Mouse (Mus musculus): ENCODE data around the gene Satb1.

The Satb1 gene

DNA sequence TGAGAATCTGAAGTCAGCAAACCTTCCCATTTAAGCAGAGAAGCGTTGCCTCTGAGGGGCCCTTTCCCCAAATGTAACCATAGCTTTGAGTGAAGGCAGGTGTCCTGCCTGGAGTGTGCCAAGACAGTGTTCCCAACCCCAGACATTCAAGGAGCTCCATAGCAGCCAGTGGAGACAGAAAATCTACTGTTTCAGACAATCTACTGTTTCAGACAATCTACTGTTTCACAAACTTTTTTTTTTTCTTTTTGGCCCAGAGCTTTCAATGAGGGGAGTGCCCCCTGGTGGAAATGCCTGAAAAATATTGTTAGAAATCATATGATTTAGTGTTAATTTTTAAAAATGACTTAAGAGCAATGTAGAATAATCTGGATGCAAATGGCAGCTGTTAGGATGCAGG is 55.3 kb downstream of the Satb1 start:
- DNase-seq (ENCODE audit: low spot score in 2 of 2), result peak in 1 of 2 experiments; percentile 9

DNA sequence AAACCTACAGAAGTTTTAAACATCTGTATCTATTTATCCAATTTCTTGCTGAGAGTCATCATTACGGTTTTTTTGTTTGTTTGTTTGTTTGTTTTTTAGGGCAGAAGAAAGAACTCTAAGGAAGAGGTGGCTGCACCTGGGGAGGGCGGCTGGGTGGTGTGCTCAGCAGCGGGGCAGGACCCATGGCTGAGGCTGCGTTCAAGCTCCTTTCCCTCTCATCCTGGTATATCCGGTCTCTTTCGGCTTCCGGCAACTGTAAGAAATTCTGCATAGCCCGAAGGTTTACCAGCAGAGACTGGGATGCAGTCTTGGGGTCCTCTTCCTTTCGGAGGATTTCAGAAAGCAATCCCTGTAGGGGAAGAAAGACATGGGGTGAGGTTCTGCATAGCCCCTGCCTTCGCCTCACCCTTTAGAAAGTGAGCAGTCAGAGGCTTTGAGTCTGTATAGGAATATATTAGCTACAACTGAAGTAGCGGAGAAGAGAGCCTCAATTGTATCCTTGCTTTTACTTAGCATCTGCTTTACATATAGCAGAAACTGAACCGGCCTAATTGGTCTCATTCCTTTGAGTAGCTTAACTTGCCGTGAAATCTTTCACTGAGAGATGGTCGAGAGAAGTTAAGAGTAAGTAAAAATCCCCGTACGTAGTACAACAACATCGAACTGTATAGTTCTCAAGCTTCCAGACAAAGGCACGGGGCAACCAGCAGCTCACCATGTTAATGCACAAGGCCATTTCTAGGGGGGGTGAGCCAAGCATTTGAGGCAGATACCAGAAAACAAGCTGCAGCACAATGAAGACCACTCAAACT is 57.8 kb downstream of the Satb1 start:
- no peak for DNase-seq (ENCODE audit: low spot score in 2 of 2)

DNA sequence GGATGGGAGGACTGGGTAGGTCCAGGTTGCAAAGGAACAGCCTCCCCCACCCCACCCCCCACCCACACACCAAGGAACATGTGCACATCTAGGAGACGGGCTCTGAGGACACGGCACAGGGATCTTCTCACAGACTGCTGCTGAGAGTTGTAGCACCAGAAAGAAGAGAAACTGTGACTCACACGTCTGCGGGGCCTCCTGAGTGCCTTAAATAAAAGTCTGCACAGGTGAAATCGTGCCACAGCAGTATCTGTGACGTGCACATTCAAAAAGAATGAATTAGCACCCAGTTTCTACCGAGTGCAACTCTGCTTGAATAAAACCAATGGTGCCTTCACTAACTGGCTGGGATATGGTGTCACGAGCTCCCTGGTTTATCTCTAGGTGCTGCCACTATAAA is 69.5 kb downstream of the Satb1 start:
- DNase-seq (ENCODE audit: low spot score in 2 of 2), result no peak

DNA sequence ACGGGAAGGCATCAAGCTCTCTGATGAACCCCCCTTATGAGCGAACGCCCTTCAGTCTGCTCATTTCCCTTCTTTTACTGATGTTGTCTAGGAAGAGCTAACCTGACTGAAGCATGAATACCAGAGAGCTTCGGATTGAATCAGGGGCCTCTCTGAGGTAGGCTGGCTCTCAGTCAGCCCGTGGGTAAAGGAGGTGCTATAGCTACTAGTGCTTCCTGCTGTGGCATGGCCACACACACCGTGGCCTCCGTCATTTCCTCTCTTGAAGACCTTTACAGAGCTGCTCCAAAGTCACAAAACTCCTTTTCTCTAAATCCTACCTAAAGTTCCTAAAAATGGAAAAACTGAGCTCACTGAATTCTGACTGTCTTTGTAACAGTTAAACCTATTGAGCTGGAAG is 70.6 kb downstream of the Satb1 start:
- DNase-seq (ENCODE audit: low spot score in 2 of 2), result no peak

DNA sequence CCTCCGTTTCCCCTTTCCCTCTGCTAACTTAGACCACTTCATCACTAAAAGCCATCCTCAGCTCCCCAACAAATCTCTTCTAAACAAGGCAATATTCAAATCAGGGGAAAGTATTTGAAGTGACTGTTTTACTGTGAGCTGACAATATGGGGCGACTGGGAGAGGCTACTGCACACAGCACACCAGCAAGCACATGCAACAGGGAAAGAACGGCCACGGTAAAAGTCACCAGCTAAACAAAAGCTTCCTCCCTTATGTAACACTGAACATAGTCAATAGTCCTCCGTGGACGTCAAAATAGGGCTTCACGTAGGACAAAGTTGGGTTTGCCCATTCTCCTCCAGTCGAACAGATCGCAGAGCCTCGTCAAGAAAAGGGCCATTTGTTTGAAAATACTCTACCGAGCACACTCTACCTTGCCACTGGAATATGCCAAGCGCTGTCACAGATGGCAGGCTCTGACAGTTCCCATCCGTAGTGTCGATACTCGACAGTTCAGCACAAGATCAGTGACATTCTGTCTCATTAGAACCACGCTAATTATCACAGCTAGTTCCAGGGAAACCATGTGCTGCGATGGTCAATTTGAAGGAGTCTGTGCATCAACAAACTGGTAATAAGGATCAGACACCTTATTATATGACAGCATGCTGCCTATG is 72.0 kb downstream of the Satb1 start:
- DNase-seq (ENCODE audit: low spot score in 2 of 2), result no peak

DNA sequence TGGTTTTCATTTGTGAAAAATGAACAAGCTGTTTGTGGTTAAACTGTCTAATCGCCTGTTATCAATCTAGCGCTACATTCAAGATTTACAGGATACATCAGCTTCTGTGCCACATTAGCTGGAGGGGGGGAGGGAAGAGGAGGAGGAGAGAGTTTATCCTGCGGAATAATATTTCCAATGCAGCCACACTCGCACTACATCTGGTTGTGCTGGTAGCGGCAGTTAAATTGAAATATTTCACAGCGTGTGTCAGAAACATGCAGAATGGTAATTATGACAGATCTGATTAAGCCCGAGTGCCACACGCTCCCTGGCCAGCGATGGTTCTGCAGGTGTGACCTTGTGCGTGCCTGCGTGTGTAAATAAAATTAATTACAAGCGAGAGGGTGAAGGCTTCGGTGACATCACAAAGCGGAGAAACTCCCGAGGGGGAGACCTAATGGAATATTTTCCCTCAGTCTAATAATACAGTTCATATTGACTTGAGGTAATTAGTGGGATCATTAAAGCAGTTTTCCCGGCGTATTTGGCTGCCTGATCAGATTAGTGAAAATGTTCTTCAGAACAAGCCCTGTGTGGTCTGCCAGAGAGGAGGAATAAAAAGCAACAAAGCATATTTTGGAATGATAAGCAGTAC is 72.7 kb downstream of the Satb1 start:
- DNase-seq (ENCODE audit: low spot score in 2 of 2), result no peak

DNA sequence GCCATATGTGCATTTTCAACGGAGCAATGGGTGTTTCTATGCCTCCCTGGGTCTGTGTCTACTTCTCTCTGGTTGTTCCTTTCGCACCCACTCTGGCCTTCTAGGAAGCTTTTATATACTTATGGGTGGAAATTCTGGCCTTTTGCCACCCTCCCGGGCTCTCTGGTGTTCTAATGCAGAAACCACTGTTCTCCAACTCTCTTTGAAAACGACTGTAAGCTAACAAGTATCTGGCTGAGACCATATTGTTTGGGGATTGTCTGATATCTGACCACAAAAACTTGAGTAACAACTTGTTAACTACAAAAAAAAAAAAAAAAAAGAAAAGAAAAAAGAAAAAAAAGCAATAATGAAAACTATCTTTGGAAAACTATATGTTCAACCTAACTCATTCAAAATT is 73.6 kb downstream of the Satb1 start:
- no peak for DNase-seq (ENCODE audit: low spot score in 2 of 2)

DNA sequence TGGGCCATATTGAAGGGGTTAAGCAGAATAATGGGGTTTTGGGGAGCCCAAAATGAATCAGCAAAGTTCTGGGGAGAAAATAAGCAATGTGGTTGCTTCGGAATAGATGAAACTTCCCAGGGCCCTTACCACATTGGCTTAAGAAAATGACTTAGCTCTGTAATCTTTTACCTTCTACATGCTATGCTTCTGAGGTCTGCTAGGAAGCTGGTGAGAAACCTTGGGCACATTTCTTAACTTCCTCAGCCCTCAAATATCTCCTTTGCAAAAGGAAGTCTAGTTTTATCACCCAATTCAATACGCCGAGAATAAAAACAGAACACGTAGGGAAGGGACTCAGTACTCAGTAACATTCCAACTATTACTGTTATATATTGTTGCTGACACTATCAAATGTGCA is 80.9 kb downstream of the Satb1 start:
- no peak for DNase-seq (ENCODE audit: low spot score in 2 of 2)

DNA sequence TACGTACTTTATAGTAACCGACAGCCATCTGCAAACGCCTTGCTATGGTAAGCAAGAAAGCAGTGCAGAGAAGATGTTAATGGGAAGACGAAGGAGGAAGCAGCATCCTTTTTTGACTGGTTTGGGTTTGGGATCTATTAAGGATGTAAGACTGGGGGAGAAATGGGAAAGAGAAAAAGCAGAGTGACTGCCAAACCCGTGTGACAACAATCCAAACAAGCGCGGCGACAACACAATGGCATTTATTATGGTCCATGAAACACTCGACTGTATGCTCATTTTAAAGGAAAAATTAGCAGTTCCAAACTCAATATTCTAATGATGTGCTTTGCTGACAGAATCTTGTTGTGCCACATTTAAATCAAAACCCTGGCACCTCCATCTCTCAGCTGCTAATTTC is 85.9 kb downstream of the Satb1 start:
- DNase-seq (ENCODE audit: low spot score in 2 of 2), result no peak

DNA sequence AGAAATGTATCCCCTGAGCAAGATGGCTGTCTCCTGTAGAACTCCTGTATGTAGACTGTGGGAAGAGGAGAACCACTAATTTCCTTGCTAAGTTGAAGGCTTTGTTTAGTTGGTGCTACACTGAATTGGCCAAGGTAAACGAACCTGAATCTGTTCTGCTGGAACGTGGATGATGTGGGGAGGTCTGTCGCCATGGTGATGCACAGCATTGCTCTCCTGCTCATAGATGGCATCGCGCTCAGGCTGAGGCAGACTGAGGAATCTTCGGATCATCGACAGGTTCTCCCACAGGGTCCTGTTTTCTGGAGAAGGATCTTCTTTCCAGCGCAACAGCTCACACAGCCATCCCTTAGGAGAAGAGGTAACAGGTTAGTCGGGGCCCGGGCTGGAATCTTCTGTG is 90.6 kb downstream of the Satb1 start:
- DNase-seq (ENCODE audit: low spot score in 2 of 2), result no peak

DNA sequence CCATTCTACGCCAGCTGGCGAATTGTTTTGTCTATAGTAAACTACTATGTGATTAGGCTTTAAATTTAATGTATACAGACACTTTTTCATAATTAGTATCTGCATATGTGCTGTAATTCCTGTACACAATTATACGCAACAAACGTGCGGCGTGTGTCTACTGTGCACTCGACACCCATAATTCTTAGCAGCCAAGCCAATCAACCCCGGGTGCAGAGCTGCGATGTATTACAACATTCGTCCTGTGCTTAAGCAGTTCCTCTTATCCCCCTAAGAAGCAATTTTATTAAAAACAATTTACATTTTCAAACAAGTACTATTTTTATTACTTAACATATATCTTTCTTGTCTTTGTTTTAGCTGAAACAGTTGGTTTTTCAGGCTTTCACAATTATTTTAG is 92.0 kb downstream of the Satb1 start:
- no peak for DNase-seq (ENCODE audit: low spot score in 2 of 2)

DNA sequence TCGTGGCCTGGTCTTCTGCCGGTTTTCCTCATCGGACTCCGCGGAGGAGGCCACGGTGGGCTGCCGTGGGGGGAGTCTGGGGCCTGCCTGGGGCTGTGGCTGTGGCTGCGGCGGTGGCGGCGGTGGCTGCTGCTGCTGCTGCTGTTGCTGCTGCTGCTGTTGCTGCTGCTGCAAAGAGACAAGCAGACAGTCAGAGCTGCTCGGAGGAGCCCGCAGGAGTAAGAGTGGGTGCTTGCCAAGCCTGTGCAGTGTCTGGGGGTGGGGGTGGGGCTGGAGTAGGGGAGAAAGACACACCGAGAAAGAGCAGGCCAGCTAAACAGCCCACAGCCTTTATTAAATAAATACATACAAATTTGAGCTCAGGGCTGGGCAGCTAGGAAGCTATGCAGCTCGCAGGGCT is 92.8 kb downstream of the Satb1 start:
- no peak for DNase-seq (ENCODE audit: low spot score in 2 of 2)

DNA sequence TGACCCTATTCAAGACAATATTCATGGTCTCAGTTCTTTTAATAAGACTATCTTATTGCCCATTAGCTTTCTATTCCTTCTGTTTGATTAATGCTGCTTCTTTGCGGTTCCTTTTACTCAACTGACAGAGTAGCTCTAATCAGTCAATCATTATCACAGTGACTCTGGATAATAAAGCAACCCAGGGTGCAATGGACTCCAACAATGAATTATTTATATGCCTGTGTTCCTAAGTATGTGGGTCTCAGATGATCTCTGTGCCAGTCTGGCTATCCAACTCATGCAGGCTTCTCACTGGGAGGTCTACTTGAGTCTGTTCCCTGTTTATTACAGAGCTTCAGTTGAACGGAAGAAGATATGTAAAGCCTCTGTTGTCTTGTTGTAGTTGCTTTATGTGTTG is 108.6 kb downstream of the Satb1 start:
- DNase-seq (ENCODE audit: low spot score in 2 of 2), result no peak

DNA sequence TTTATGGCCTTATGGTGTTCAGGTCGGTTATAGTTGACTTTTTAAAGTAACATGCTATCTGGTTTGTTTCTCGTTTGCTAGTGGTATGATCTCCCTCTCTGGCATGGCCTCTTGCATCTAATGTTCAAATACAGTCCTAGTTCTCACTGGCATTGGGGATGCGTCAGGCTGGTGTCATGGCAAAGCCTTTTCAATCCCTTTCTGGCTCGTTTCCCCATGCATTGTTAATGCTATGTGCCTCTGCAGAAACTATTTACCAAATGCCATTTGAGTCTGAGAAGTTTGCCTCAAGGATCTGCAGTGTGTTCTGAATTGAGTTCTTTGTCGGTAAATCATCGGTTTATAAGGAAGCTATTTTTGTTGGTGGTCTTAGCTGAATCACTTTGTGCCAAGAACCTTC is 137.4 kb downstream of the Satb1 start:
- no peak for DNase-seq (ENCODE audit: low spot score in 2 of 2)

DNA sequence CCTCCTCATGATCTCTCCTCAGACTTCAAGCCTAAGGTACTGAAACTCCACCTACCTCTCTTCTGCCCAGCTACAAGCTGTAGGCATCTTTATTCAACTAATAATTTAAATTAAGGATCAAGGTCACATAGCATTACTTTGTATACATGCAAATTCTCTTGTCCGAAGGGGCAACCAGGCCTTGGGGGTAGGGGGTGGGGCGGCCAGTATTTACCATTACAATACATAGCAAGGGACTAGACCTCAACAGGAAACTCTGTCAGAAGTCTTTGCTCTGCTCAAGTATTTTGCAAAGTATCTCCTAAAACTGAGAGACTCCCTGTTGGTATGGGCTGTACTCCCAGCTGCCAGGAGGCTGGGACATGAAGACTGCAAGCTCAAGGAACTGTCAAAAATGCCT is 137.8 kb downstream of the Satb1 start:
- DNase-seq (ENCODE audit: low spot score in 2 of 2), result no peak

DNA sequence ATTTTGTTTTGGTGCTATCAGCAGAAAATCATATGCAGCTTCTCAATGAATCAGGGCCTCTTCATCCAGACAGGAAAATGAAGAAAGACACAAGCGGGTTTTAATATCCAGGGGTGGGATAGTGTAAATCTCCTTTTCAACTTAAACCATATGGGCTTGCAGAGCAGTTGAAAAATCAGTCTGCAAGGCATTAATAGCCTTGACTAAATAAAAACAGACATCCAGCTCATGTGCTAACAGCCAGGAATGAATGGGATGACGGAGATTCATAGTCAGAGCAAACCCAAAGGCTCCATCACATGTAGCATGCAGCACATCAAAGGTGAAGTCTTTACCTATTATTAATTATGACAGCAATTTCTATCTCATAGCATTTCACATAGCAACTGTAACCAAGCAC is 142.6 kb downstream of the Satb1 start:
- DNase-seq (ENCODE audit: low spot score in 2 of 2), result no peak

DNA sequence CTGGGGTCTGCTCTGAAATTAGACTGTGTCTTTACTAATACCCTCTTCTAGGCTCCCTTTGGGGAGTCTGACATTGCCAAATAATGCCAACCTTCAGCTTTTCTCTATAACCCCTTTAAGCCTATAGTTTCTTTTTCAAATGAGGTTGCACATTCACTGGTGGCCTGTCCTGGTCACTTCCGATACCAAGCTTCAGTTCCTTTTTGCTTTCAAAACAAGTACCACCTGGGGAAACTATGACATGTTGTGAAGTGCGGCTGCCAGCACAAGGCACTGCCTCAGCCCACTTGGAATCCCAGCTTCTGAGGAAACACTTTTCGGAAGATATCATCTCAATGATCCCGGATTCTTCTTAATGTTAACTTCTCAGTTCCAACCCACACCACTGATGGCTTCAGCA is 145.9 kb downstream of the Satb1 start:
- DNase-seq (ENCODE audit: low spot score in 2 of 2), result no peak
